Mouse (Mus musculus) intestine, embryonic 16.5 days (tissue): ENCODE measurements around the gene Lrrc47. TPM values are rescaled to one million over a fixed set of nuclear protein-coding genes. Genes with fewer than 3 reads are reported as not detected.

Experiments
- ATAC-seq: fragments of 200-750 bp; cut with Nextera tagmentation; 2 replicates; pipeline ENCODE4 v1.8.0; 2017; ENCODE audit warnings: moderate TSS enrichment, moderate library complexity
- H3K27ac ChIP-seq: fragments of 300-500 bp; sonication (generic); 2 replicates; pipeline ENCODE4 v1.5.1; 2014; ENCODE audit warnings: mild to moderate bottlenecking, low read length
- H3K27me3 ChIP-seq: fragments of 300-500 bp; sonication (generic); replicated peaks from 2 replicates; pipeline ENCODE4 v1.6.1; 2014; ENCODE audit warnings: low read length, control low read depth, mixed read lengths; ENCODE audit not compliant: control insufficient read depth, insufficient read depth
- H3K36me3 ChIP-seq: fragments of 300-500 bp; sonication (generic); 2 replicates; pipeline ENCODE4 v1.6.1; 2014; ENCODE audit warnings: low read length, control low read depth; ENCODE audit not compliant: control insufficient read depth, insufficient read depth
- H3K4me1 ChIP-seq: fragments of 300-500 bp; sonication (generic); 2 replicates; pipeline ENCODE4 v1.6.1; 2014; ENCODE audit warnings: low read length, control low read depth, mixed read lengths; ENCODE audit not compliant: control insufficient read depth, insufficient read depth
- H3K4me2 ChIP-seq: fragments of 300-500 bp; sonication (generic); 2 replicates; pipeline ENCODE4 v1.6.1; 2014; ENCODE audit warnings: low read depth, low read length, control low read depth
- H3K4me3 ChIP-seq: fragments of 300-500 bp; sonication (generic); 2 replicates; pipeline ENCODE4 v1.5.1; 2014; ENCODE audit warnings: mild to moderate bottlenecking, low read length
- H3K9ac ChIP-seq: fragments of 300-500 bp; sonication (generic); 2 replicates; pipeline ENCODE4 v1.6.1; 2014; ENCODE audit warnings: low read depth, low read length
- H3K9me3 ChIP-seq: fragments of 300-500 bp; sonication (generic); 2 replicates; pipeline ENCODE4 v1.6.1; 2016; ENCODE audit warnings: low read length, control low read depth; ENCODE audit not compliant: control insufficient read depth
- WGBS: fragments of 180-500 bp; shearing (Covaris S2); extraction: QIAGEN DNeasy Blood & Tissue Kit; methylation state at CpG from one replicate; pipeline ENCODE4 v1.1.7; 2014; 5-methylcytosine and 5-hydroxymethylcytosine counted together
- polyA plus RNA-seq: library from polyadenylated mRNA; unstranded; fragments of >200 nt; fragmentation: Nextera tagmentation; extraction: Ambion mirVana; gene quantifications from 2 replicates; pipeline ENCODE4 v1.2.1, GENCODE M21; 2015

Gene Lrrc47
- polyA plus RNA-seq, 1 experiment from 2014 or later: 10.1 TPM

- Histone ChIP-seq H3K9me3 (no peaks in the 10 kb centered on the region), H3K27me3 (no peaks in the 10 kb centered on the region), H3K36me3 (peaks cover 12% of the 10 kb centered on the region), H3K4me1 (peaks cover 11% of the 10 kb centered on the region), H3K9ac (no peak overlapping the region), H3K4me3 (no peak overlapping the region), H3K27ac (no peak overlapping the region), H3K4me2 (no peak overlapping the region)
- 89% methylated on average over 11 of the region's 11 CpGs for WGBS
- no peak for ATAC-seq
Measured at GRCm38 (mm10) chr4:153980470-153980869, 31.1 kb upstream of the Lrrc47 start.

GRCm38 (mm10) chr4:153992715-153993114, 18.8 kb upstream of the Lrrc47 start:
- no peak overlapping the region for H3K9ac ChIP-seq
- no peak overlapping the region for H3K4me2 ChIP-seq
- peaks cover 21% of the 10 kb centered on the region; the same call in 1 of the 2 replicates for H3K36me3 ChIP-seq
- H3K4me3 ChIP-seq: no peak overlapping the region
- ATAC-seq: no peak
- no peaks in the 10 kb centered on the region for H3K4me1 ChIP-seq
- 90% methylated on average over 10 of the region's 10 CpGs for WGBS
- H3K27me3 ChIP-seq: no peaks in the 10 kb centered on the region
- no peaks in the 10 kb centered on the region for H3K9me3 ChIP-seq
- H3K27ac ChIP-seq: no peak overlapping the region

GRCm38 (mm10) chr4:153993505-153993904, 18.0 kb upstream of the Lrrc47 start:
- no peak for ATAC-seq
- Histone ChIP-seq H3K27me3 (no peaks in the 10 kb centered on the region), H3K4me1 (no peaks in the 10 kb centered on the region), H3K27ac (no peak overlapping the region), H3K4me2 (no peak overlapping the region), H3K9me3 (no peaks in the 10 kb centered on the region), H3K36me3 (peaks cover 19% of the 10 kb centered on the region; the same call in 1 of the 2 replicates), H3K4me3 (no peak overlapping the region), H3K9ac (no peak overlapping the region)
- WGBS: 90% methylated on average over 8 of the region's 8 CpGs

GRCm38 (mm10) chr4:154005488-154005887, 6.0 kb upstream of the Lrrc47 start:
- 90% methylated on average over 5 of the region's 5 CpGs for WGBS
- H3K4me2 ChIP-seq: no peak overlapping the region
- no peak for ATAC-seq
- H3K27ac ChIP-seq: no peak overlapping the region
- H3K4me1 ChIP-seq: no peaks in the 10 kb centered on the region
- peaks cover 11% of the 10 kb centered on the region for H3K36me3 ChIP-seq
- H3K4me3 ChIP-seq: no peak overlapping the region
- no peaks in the 10 kb centered on the region for H3K27me3 ChIP-seq
- H3K9me3 ChIP-seq: no peaks in the 10 kb centered on the region
- no peak overlapping the region for H3K9ac ChIP-seq

- H3K4me2 ChIP-seq: no peak overlapping the region
- H3K9ac ChIP-seq: no peak overlapping the region
- no peaks in the 10 kb centered on the region for H3K4me1 ChIP-seq
- peaks cover 11% of the 10 kb centered on the region for H3K36me3 ChIP-seq
- H3K4me3 ChIP-seq: no peak overlapping the region
- 90% methylated on average over 6 of the region's 6 CpGs for WGBS
- no peaks in the 10 kb centered on the region for H3K9me3 ChIP-seq
- no peaks in the 10 kb centered on the region for H3K27me3 ChIP-seq
- ATAC-seq: no peak
- H3K27ac ChIP-seq: no peak overlapping the region
Measured at GRCm38 (mm10) chr4:154006264-154006663, 5.3 kb upstream of the Lrrc47 start.

- Histone ChIP-seq H3K9me3 (no peaks in the 10 kb centered on the region), H3K9ac (no peak overlapping the region), H3K4me2 (no peak overlapping the region), H3K27me3 (no peaks in the 10 kb centered on the region), H3K36me3 (peaks cover 4% of the 10 kb centered on the region), H3K4me1 (peaks cover 3% of the 10 kb centered on the region), H3K27ac (no peak overlapping the region), H3K4me3 (no peak overlapping the region)
- 73% methylated on average over 4 of the region's 4 CpGs for WGBS
- ATAC-seq: no peak
Measured at GRCm38 (mm10) chr4:154007759-154008158, 3.8 kb upstream of the Lrrc47 start.

GRCm38 (mm10) chr4:154010907-154011645, 455 bp upstream of the Lrrc47 start:
- peak overlapping the region; percentile 64 for H3K4me2 ChIP-seq
- H3K27ac ChIP-seq: no peak overlapping the region
- peaks cover 15% of the 10 kb centered on the region for H3K4me1 ChIP-seq
- WGBS: 28% methylated on average over 13 of the region's 13 CpGs
- no peaks in the 10 kb centered on the region for H3K27me3 ChIP-seq
- H3K36me3 ChIP-seq: peaks cover 11% of the 10 kb centered on the region
- H3K9ac ChIP-seq: peak overlapping the region; percentile 95
- no peaks in the 10 kb centered on the region for H3K9me3 ChIP-seq
- peak overlapping the region; percentile 100 for H3K4me3 ChIP-seq
- ATAC-seq: peak; percentile 66

GRCm38 (mm10) chr4:154012132-154012882, 776 bp downstream of the Lrrc47 start:
- peaks cover 15% of the 10 kb centered on the region for H3K4me1 ChIP-seq
- peak overlapping the region; percentile 100 for H3K4me3 ChIP-seq
- H3K4me2 ChIP-seq: peak overlapping the region; percentile 92
- peaks cover 12% of the 10 kb centered on the region; the same call in 1 of the 2 replicates for H3K36me3 ChIP-seq
- no peaks in the 10 kb centered on the region for H3K27me3 ChIP-seq
- H3K27ac ChIP-seq: peak overlapping the region; percentile 41
- ATAC-seq: no peak
- no peaks in the 10 kb centered on the region for H3K9me3 ChIP-seq
- 1% methylated on average over 55 of the region's 55 CpGs for WGBS
- peak overlapping the region; percentile 95 for H3K9ac ChIP-seq

- Histone ChIP-seq H3K4me3 (no peak overlapping the region), H3K4me1 (peaks cover 15% of the 10 kb centered on the region), H3K9ac (no peak overlapping the region), H3K27me3 (no peaks in the 10 kb centered on the region), H3K36me3 (peaks cover 21% of the 10 kb centered on the region), H3K27ac (no peak overlapping the region), H3K9me3 (no peaks in the 10 kb centered on the region), H3K4me2 (no peak overlapping the region)
- 94% methylated on average over 11 of the region's 11 CpGs for WGBS
- no peak for ATAC-seq
Measured at GRCm38 (mm10) chr4:154015476-154015875, 3.9 kb downstream of the Lrrc47 start.
